Mouse (Mus musculus) midbrain, postnatal 0 days (tissue): ENCODE data around the gene Gatad1. TPM values are rescaled to one million over a fixed set of nuclear protein-coding genes. Genes with fewer than 3 reads are reported as not detected.
A peak's percentile ranks its signal among the peaks of the same experiment; 100 is the strongest.

Experiments
- ATAC-seq: fragments of 200-750 bp; cut with Nextera tagmentation; 2 replicates; pipeline ENCODE4 v1.8.0; 2017; ENCODE audit warnings: moderate number of reproducible peaks, mild to moderate bottlenecking, moderate TSS enrichment, moderate library complexity; ENCODE audit not compliant: low FRiP score
- DNase-seq: peaks from one replicate; pipeline ENCODE4 v3.0.0-alpha.2; 2015; ENCODE audit warnings: low spot score
- H3K27ac ChIP-seq: fragments of 300-500 bp; sonication (generic); 2 replicates; pipeline ENCODE4 v1.5.1; 2014; ENCODE audit warnings: low read depth, mild to moderate bottlenecking, low read length, mixed read lengths
- H3K27me3 ChIP-seq: fragments of 300-500 bp; sonication (generic); 2 replicates; pipeline ENCODE4 v1.6.1; 2014; ENCODE audit warnings: low read length, control low read depth, mixed read lengths; ENCODE audit not compliant: insufficient read depth
- H3K36me3 ChIP-seq: fragments of 300-500 bp; sonication (generic); 2 replicates; pipeline ENCODE4 v1.6.1; 2014; ENCODE audit warnings: low read length, control low read depth, mixed read lengths; ENCODE audit not compliant: insufficient read depth
- H3K4me1 ChIP-seq: fragments of 300-500 bp; sonication (generic); 2 replicates; pipeline ENCODE4 v1.6.1; 2014; ENCODE audit warnings: mild to moderate bottlenecking, control low read depth, antibody characterized with exemption, low read length, mixed read lengths; ENCODE audit not compliant: insufficient read depth
- H3K4me2 ChIP-seq: fragments of 300-500 bp; sonication (generic); 2 replicates; pipeline ENCODE4 v1.6.1; 2014; ENCODE audit warnings: low read depth, mild to moderate bottlenecking, low read length, mixed read lengths; ENCODE audit not compliant: poor library complexity, severe bottlenecking
- H3K4me3 ChIP-seq: fragments of 300-500 bp; sonication (generic); 2 replicates; pipeline ENCODE4 v1.5.1; 2014; ENCODE audit warnings: low read depth, mild to moderate bottlenecking, low read length, moderate library complexity
- H3K9ac ChIP-seq: fragments of 300-500 bp; sonication (generic); replicated peaks from 2 replicates; pipeline ENCODE4 v1.6.1; 2014; ENCODE audit warnings: mild to moderate bottlenecking, low read length, moderate library complexity, mixed read lengths; ENCODE audit not compliant: poor library complexity, severe bottlenecking
- H3K9me3 ChIP-seq: fragments of 300-500 bp; sonication (generic); 2 replicates; pipeline ENCODE4 v1.6.1; 2016; ENCODE audit warnings: low read length, control low read depth
- CTCF ChIP-seq: IDR thresholded peaks from 2 replicates; pipeline ENCODE4 v1.5.1; 2016; ENCODE audit warnings: antibody characterized with exemption, mild to moderate bottlenecking
- WGBS: fragments of 180-500 bp; shearing (Covaris S2); extraction: QIAGEN DNeasy Blood & Tissue Kit; methylation state at CpG from one replicate; pipeline ENCODE4 v1.1.7; 2014; 5-methylcytosine and 5-hydroxymethylcytosine counted together
- polyA plus RNA-seq: library from polyadenylated mRNA; unstranded; fragments of >200 nt; fragmentation: Nextera tagmentation; extraction: Ambion mirVana; gene quantifications from 2 replicates; pipeline ENCODE4 v1.2.1, GENCODE M21; 2015
- total RNA-seq: library from RNA; depleted of rRNA; stranded (reverse); fragments of >200 nt; gene quantifications from 2 replicates; pipeline ENCODE4 v1.2.3, GENCODE M21; 2014

Gatad1 gene
- total and polyA plus RNA-seq, 2 experiments from 2014 or later: 89.1 to 103 TPM

GRCm38 (mm10) chr5:3646539-3646938, 10.4 kb downstream of the Gatad1 start:
- no peak for TF ChIP-seq CTCF
- peak overlapping the region; percentile 86; the same call in 1 of the 2 replicates for H3K9ac ChIP-seq
- H3K4me3 ChIP-seq: peak overlapping the region; percentile 97
- peak overlapping the region; percentile 58 for H3K4me2 ChIP-seq
- no peaks in the 10 kb centered on the region for H3K9me3 ChIP-seq
- no peak overlapping the region for H3K27ac ChIP-seq
- H3K4me1 ChIP-seq: 0 out of 2 replicates have a peak, but pooled peaks cover 3% of the 10 kb centered on the region
- no peak for DNase-seq
- WGBS: 21% methylated on average over 6 of the region's 6 CpGs
- no peaks in the 10 kb centered on the region for H3K27me3 ChIP-seq
- H3K36me3 ChIP-seq: peaks cover 9% of the 10 kb centered on the region
- no peak for ATAC-seq

- H3K9me3 ChIP-seq: no peaks in the 10 kb centered on the region
- H3K4me3 ChIP-seq: no peak overlapping the region
- H3K36me3 ChIP-seq: peaks cover 16% of the 10 kb centered on the region
- 89% methylated on average over 6 of the region's 6 CpGs for WGBS
- TF ChIP-seq CTCF: no peak
- DNase-seq (no peak), ATAC-seq (no peak)
- H3K4me1 ChIP-seq: 0 out of 2 replicates have a peak, but pooled peaks cover 3% of the 10 kb centered on the region
- H3K4me2 ChIP-seq: no peak overlapping the region
- no peak overlapping the region for H3K27ac ChIP-seq
- H3K9ac ChIP-seq: no peak overlapping the region
- H3K27me3 ChIP-seq: no peaks in the 10 kb centered on the region
Measured at GRCm38 (mm10) chr5:3645326-3645725, 11.7 kb downstream of the Gatad1 start.

GRCm38 (mm10) chr5:3644621-3645020, 12.4 kb downstream of the Gatad1 start:
- H3K27ac ChIP-seq: no peak overlapping the region
- WGBS: 94% methylated on average over 6 of the region's 6 CpGs
- 0 out of 2 replicates have a peak, but pooled peaks cover 3% of the 10 kb centered on the region for H3K4me1 ChIP-seq
- ATAC-seq: no peak
- H3K4me3 ChIP-seq: no peak overlapping the region
- H3K27me3 ChIP-seq: no peaks in the 10 kb centered on the region
- no peak overlapping the region for H3K4me2 ChIP-seq
- DNase-seq: no peak
- no peak overlapping the region for H3K9ac ChIP-seq
- TF ChIP-seq CTCF: no peak
- H3K36me3 ChIP-seq: peaks cover 16% of the 10 kb centered on the region
- no peaks in the 10 kb centered on the region for H3K9me3 ChIP-seq

- no peak for TF ChIP-seq CTCF
- H3K9me3 ChIP-seq: no peaks in the 10 kb centered on the region
- H3K27ac ChIP-seq: no peak overlapping the region
- H3K27me3 ChIP-seq: no peaks in the 10 kb centered on the region
- no peak overlapping the region for H3K4me2 ChIP-seq
- H3K4me1 ChIP-seq: no peaks in the 10 kb centered on the region
- DNase-seq (no peak), ATAC-seq (no peak)
- no peak overlapping the region for H3K4me3 ChIP-seq
- peaks cover 11% of the 10 kb centered on the region; the same call in 1 of the 2 replicates for H3K36me3 ChIP-seq
- no peak overlapping the region for H3K9ac ChIP-seq
- WGBS: 89% methylated on average over 8 of the region's 8 CpGs
Measured at GRCm38 (mm10) chr5:3635286-3635685, 21.7 kb downstream of the Gatad1 start.

GRCm38 (mm10) chr5:3633951-3634350, 23.0 kb downstream of the Gatad1 start:
- Histone ChIP-seq H3K9ac (no peak overlapping the region), H3K4me2 (no peak overlapping the region), H3K27me3 (no peaks in the 10 kb centered on the region), H3K4me3 (no peak overlapping the region), H3K36me3 (peaks cover 16% of the 10 kb centered on the region; the same call in 1 of the 2 replicates), H3K9me3 (no peaks in the 10 kb centered on the region), H3K4me1 (no peaks in the 10 kb centered on the region), H3K27ac (no peak overlapping the region)
- ATAC-seq (no peak), DNase-seq (peak; percentile 10)
- WGBS: 62% methylated on average over 4 of the region's 4 CpGs
- peak; percentile 55 for TF ChIP-seq CTCF

- TF ChIP-seq CTCF: no peak
- no peak for ATAC-seq
- no peak overlapping the region for H3K9ac ChIP-seq
- H3K27ac ChIP-seq: no peak overlapping the region
- H3K4me2 ChIP-seq: no peak overlapping the region
- H3K36me3 ChIP-seq: peaks cover 16% of the 10 kb centered on the region; the same call in 1 of the 2 replicates
- WGBS: 95% methylated on average over 13 of the region's 13 CpGs
- no peaks in the 10 kb centered on the region for H3K9me3 ChIP-seq
- DNase-seq: no peak
- no peaks in the 10 kb centered on the region for H3K4me1 ChIP-seq
- H3K4me3 ChIP-seq: no peak overlapping the region
- H3K27me3 ChIP-seq: no peaks in the 10 kb centered on the region
Measured at GRCm38 (mm10) chr5:3633315-3633714, 23.7 kb downstream of the Gatad1 start.
